Mouse (Mus musculus): ENCODE results near the gene Dmp1. TPM values are rescaled to one million over a fixed set of nuclear protein-coding genes. Genes with fewer than 3 reads are reported as not detected.

Dmp1 gene
- polyA plus RNA-seq (2012; rRNA removed), result not detected in 2 replicates

DNA sequence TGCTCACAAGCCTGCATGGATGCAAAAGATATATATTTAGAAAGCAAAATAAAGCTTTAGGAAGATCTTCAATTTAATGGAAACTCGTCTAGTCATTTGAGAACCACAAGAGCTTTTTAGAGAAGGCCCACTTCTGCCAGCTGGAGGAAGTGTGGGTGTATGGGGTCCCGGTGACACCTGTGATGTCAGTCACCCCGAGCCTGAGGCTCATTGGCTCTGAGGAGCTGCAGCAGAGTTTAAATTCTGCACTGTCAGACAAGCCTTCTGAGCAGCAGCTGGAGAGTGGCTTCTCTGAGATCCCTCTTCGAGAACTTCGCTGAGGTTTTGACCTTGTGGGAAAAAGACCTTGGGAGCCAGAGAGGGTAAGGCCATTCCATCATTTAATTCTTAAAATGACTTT, at the start of gene Dmp1:
Gene Dmp1, plus strand, starts transcription at position 263 of the 400 bp plus-strand sequence.

DNA sequence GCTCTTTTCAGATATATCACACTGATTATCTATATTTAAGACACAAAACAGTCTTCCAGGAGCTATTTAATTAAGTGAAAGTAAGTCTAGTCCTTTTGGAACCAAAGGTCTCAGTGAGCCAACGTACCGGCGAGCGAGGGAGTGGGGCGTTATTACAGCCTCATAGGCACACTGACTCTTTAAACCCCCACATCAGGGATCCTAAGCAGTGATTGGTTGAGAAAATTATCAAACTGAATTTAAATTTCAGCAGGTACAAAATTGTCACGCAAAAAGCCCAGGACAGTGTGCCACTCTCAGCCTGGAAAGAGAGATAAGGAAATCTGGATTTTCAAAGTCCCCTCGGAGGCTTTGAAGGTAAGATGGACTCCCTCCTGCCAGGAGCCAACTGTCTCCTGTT, 32.0 kb upstream of the Dmp1 start, which contains the start of gene Dspp:
Gene Dspp, plus strand, starts transcription at position 301 of the 400 bp plus-strand sequence.

Other genes with a start within 250 kb of the Dmp1 start
- gene Hsd17b13, start 225.2 kb upstream of the Dmp1 start, polyA plus RNA-seq (2012; rRNA removed), result 3.8 and 4.7 TPM in 2 replicates
- 7.1 and 9.5 TPM in 2 replicates for gene Hsd17b11, start 180.7 kb upstream of the Dmp1 start, polyA plus RNA-seq (2012; rRNA removed)
- gene Nudt9, start 156.3 kb upstream of the Dmp1 start, polyA plus RNA-seq (2012; rRNA removed), result 47.7 and 49.4 TPM in 2 replicates
- gene Gm17660, start 125.0 kb upstream of the Dmp1 start, polyA plus RNA-seq (2012; rRNA removed), result not detected in 2 replicates
- 1.3 and 2.6 TPM in 2 replicates for gene Sparcl1, start 88.9 kb upstream of the Dmp1 start, polyA plus RNA-seq (2012; rRNA removed)
- not detected in 2 replicates for gene Dspp, start 31.9 kb upstream of the Dmp1 start, polyA plus RNA-seq (2012; rRNA removed)
- gene Ibsp, start 96.6 kb downstream of the Dmp1 start, polyA plus RNA-seq (2012; rRNA removed), result 0.02 TPM in 1 of 2 replicates, not detected in the other
- gene Mepe, start 122.7 kb downstream of the Dmp1 start, polyA plus RNA-seq (2012; rRNA removed), result not detected in 2 replicates
- 2.6 and 3.6 TPM in 2 replicates for gene Spp1, start 232.5 kb downstream of the Dmp1 start, polyA plus RNA-seq (2012; rRNA removed)